Mouse (Mus musculus) 3134 (cell line): ENCODE measurements around the gene Gm48551.

Experiments used
- DNase-seq: peaks from one replicate; pipeline ENCODE4 v3.0.0-alpha.2; 2011; ENCODE audit warnings: low spot score; ENCODE audit not compliant: insufficient read length; ENCODE audit errors: extremely low read depth

Gene Gm48551

DNA sequence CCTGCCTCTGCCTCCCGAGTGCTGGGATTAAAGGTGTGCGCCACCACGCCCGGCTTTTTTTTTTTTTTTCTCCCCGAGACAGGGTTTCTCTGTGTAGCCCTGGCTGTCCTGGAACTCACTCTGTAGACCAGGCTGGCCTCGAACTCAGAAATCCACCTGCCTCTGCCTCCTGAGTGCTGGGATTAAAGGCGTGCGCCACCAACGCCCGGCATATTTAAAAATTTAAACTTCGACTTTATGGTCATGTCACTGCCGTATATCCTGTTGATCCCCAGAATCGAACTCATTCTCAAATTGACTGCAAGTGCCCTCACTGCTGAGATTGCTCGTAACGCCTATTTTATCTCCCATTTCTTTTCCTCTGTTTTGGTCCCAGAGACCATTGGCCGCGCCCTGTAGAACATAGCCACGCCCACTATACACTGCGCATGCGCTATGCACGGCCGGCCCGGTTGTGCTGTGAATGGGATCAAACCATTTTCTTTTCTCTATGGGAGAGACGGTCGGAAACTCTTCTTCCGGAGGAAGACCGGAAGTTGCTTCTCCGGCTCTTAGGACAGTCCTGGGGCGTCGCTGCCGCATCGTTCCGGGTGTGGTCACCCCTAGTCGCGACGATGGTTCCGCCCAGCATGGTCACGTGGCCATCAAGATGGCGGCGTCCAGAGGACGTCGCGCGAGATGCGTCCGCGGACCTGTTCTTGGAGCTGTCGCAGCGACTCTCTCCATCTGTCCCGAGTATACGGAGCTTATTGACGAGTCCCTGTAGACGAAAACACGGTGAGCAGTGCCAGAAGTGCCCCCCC, at the start of gene Gm48551, which contains the start of gene Dohh:
Gene Gm48551 (plus strand): TSS at position 665 of the 803 bp plus-strand sequence.
Gene Dohh (plus strand): TSS at position 627 of the 803 bp plus-strand sequence.
- peak; percentile 99 for DNase-seq

DNA sequence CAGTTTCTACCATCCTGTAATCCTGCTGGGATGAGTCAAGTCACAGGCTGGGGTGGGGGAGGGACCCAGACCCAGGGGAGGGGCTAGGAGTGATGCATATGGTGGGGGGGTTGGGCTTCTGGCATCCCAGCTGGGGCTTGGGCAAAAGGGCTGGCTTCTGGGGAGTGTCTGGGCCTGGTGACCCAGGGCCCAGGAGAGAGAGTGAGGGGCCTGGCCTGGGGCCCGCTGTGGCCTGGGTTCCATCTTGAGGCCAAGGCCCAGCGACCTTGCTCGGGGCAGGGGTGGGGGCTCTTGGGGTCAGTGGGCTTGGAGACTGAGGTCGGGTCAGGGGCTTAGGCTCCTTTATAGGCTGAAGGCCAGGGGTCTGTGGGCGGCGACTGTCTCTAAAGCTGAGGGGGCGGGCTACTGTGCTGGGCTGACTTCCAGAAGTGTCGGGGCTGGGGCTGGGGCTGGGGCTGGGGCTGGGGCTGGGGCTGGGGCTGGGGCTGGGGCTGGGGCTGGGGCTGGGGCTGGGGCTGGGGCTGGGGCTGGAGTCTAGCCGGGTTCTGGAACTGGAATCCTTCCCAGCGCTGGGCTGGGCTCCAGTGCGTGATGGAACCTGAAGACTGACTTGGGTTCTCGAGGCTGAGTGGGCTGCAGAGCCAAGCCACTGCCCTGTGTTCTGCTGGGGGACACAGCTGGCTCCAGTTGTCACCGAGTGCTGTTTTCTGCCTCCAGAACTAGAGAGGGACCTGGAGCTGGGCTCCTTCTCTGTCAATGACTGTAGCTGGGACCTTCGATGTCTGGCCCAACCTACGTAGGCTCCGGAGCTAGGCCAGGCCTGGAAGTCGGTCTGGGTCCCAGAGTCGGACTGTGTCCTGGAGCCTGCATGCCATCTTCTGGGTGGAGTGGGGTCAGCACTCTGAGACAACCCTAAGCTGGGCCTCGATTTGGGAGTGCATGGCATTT, 48.6 kb upstream of the Gm48551 start:
- DNase-seq = no peak

DNA sequence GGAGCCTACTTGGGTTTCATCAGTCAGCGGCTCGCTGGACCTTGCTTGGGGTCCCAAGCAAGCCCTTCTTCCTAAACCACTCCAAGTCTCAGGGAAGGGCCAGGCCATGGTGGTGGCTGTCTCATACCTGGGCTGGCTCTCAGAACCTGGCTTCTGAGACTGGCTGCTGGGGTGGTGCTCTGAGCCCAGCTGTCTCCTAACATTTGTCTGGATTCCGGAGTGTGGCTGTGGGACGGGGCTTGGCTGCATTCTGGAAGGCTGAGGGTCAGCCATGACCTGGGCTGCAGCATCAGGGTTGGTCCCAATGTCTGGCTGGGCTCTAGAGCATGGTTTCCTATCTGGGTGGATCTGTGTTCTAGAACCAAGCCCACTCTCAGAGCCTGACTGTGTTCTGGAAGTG, 47.7 kb upstream of the Gm48551 start:
- DNase-seq = no peak

DNA sequence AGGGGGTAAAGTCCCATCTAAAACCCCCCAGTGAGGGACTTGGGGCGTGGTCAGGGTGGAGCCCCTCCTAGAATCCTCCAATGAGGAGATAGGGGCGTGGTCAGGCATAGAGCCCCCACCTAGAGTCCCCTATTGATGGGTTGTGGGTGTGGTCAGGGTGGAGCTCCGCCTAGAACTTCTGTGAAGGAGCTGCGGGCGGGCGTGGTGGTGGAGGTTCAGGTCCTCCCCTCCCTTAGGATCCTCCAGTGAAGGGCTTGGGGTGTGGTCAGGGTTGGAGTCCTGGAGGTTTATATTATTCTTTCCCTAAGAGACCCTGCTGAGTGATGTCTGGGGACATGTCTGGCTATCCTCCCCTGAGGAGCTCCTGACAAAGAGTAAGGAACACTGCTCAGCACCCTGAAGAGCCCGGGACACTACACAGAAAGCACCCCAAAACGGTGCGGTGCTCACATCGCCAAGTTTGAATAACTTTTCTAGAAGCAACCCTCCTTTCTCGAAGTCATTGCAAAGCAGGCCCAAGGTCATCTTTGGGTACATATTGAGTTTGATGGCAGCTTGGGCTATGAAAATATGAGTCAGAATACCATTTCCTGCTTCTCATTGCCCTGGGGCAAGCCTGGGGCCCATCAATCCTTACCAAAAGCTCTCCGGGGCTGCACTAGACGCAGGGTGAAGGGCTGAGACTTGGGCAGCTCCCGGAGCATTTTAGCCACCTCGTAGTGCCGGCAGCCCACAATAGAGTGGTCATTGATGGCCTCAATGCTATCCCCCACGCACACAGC, 43.5 kb upstream of the Gm48551 start:
- no peak for DNase-seq

DNA sequence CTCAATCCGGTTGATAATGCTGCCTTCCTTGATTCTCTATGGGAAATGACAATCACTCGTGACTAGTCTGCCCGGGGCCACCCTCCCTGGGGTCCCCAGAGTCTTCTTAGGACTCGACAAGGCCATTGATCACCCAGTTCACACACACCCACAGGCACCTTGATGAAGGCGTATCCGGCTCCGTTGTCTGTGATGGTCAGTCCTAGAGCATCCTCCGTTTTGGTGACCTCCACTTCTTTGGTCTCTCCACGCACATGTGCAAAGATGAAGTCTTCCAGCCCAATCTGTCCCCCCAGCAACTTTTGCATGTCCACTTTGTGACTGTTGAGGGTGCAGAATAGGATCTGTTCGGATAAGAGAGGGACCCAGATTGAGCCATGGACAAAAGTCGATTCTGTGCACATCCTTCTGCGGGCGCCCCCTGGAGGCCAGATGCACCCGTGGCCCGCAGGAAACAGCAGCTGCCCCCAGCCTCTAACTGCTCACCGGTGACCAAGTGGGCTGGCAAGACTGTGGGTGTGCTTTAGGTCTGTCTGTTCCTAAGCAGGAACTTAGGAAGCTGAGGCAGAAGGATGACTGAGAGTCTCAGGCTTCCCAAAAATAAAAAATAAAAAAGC, 42.8 kb upstream of the Gm48551 start:
- peak; percentile 60 for DNase-seq

DNA sequence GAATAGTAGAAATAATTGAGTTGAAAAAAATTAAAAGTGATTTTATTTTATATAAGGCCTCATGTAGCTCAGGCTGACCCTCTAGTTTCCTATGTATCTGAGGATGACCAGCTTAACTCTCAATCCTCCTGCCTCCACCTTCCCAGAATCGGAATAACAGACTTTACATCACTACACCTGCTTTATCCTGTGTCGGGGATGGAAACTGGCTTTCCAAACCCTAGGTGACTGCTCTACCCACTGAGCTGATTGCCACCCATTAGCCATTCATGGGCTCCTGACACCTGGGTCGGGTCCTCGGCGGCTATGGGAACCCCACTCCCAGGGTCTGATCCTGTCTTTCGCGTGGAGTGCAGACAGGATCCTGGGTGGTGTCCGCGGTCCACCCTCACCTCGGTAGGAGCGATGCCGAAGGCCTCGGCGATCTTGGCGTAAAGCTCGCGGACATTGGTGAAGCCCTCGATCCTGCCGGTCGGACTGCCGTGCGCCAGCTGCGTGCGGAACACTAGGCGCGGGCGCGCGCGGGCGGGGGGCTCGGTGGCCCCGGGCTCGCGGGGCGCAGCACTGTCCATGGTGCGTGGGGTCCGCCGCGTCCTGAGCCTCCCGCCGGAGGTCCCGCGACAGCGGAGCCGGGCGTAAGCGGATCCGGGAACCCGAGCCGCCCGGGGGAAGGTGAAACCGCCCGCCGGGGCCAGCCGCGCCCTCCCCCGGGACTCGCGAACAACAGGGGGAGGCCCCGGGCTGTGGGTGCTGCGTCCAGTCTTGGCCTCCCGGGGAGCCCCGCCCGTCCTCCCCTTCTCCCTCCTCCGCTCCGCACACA, 41.4 kb upstream of the Gm48551 start, which contains the start of gene Gipc3:
Gene Gipc3 (minus strand): TSS at position 581 of the 820 bp plus-strand sequence.
- DNase-seq = no peak

DNA sequence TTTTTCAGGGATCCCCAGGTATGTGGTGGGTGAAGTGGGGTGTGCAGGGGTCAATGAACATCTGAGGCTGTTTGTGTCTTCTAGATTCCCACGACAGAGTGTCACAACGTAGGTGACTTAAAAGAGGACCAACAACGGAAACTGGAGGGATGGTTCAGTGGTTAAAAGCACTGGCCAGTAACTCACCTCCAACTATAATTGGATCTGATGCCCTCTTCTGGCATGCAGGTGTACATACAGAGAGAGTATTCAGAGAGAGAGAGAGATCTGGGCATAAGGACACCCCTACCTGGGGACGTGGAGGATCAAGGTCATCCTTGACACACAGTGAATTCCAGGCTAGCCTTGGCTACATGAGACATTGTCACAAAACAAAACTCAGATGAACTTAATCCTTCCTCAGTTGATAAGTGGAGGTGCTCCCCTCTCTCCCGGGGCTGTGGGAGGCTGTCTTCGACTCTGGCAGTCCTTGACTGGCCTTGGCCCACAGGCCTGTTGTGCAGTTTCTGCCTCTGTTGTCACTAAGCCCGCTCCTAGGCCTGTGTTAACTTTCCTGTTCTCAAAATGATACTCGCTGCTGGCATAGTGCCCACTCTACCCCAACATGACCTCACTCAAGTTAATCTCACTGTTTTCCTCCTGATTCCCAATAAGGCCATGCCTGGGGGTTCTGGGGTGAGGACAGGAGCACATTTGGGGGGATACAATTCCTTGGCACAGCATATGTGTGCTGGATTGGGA, 39.7 kb upstream of the Gm48551 start:
- DNase-seq = no peak

DNA sequence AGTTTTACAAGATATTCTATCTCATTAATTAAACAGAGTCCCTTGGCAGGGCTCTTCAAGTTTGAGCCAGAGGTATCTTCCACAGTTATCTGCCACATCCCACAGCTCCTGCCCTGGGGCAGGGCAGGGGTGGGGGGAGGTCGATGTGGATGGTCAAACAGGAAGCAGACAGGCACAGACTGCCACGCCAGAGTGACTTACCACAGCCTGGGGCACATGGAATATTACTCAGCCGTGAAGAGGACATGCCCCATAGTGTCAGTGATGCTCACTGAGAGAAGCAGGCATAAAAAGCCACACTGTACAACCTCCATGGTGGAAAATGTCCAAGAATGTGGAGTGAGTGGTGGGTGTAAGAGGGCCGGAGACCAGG, 39.1 kb upstream of the Gm48551 start:
- no peak for DNase-seq

DNA sequence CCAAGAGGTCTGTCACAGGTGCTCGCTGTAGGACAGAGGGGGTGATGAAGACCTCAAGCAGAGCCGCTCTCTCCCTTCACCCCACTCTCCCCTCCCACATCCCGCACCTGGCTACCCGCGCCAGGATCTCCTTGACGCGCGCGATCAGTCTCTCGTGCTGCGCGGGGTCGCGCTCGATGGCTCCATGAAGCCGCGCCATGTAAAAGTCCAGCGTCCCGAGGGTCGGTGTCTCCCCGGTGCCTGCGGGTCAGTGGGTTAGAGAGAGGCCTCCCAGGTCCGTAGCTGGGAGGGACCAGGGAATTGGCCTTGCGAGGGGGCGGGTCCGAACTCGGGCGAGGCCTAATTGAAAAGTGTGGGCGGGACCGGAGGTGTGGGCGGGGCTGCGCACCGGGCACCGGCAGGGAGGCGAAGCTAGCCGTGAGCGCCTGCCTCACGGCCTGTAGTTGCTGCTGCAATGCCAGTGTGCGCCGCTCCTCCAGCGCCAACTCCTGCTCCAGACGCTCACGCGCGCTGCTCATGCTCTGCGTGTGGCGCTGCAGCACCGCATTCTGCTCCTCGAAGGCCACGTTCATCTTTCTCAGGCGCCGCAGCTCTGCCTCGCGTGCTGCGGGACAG, 37.7 kb upstream of the Gm48551 start:
- DNase-seq = no peak

DNA sequence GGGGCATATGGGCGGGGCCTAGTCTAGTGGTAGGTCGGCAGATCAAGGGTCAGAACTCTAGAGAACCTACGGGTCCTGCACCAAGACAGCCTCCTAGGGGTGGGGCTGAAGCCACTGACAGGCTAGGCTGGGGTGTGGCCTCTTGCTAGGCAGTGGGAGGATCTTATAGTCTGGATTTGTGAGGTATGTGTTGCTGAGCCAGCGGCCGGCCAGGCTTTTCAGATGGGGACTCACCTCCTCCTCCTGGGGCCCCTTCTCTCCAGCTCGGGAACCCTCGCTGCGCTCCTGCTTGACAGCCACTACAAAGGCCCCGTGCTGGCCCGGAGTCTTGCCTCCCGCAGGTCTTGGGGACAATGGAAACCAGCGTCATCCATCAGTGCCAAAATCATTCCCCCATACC, 35.1 kb upstream of the Gm48551 start:
- peak; percentile 72 for DNase-seq

DNA sequence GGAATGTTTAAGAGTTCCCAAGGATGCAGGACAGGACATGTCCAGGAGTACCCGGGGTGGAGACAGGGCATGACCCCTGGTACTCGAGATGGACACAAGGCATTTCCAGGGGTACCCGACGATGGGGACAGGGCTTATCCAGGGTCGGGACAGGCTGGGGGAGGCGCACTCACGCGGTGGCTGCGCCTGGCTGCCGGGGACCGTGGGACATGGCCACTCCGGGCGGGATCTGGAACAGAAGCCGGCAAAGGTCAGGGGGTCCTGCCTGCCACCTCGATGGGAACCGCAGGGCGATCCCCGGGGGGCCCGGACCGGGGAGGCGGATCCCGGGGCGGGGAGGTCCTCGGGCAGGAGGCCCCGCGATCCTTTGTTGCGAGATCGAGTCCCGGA, 34.3 kb upstream of the Gm48551 start:
- no peak for DNase-seq

DNA sequence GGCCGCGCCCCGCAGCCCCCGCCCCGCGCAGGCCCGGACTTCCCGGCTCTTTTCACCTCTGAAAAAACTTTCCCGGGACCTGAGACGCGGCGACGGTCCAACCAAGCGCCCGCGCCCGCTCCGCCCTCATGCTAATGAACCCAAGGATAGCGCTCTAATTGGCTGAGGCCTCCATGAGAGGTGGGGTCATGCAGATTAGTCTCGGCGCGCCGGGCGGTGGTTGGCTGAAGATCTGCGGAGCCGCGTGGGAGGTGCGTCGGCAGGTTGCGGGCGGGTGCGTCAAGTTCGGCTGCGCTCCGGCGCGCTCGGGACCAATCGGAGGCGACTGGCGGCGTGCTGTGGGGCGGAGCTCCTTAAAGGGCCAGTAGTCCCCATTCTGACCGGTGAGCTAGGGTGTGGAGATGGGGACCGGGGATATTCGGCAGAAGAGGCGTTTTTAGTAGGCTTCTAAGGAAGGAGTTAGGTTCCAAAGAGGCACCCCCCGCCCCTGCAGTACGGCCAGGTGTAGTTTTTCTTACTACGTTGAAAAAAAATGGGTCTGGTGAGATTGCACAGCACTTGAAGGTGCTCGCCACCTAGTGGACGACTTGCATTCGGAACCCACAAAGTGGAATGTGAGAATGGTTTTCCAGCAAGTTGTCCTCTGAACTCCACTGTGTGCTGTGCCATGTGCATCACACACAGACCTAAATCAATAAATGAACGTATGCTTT, 33.8 kb upstream of the Gm48551 start, which contains the start of gene Hmg20b:
Gene Hmg20b (minus strand): TSS at position 130 of the 713 bp plus-strand sequence.
- peak; percentile 100 for DNase-seq

DNA sequence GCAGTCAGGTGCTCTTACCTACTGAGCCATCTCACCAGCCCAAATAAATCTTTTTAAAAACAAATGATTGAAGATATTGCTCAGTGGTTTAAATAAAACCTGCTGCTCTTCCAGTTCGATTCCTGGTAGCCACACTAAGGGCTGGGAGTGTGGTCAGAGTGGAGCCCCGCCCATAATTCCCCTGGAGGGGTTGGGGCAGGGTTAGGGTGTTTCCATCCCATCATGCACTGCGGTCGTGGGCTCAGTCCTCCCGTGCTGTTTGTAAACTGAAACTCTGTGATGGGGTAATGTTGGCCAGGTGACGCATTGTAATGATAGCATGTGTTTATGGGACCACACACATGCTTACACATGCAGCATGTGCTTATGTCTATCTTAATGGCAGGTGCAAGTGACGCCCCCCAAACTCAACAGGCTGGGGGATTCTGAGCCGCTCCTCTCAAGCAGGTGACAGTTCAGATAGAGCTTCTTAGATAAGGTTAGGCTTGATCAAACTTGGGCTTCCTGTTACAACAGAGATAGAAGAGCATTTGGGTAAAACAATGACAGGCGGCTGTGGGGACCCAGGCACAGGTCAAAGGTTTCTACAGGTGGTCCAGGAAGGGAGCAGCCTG, 32.5 kb upstream of the Gm48551 start:
- no peak for DNase-seq

DNA sequence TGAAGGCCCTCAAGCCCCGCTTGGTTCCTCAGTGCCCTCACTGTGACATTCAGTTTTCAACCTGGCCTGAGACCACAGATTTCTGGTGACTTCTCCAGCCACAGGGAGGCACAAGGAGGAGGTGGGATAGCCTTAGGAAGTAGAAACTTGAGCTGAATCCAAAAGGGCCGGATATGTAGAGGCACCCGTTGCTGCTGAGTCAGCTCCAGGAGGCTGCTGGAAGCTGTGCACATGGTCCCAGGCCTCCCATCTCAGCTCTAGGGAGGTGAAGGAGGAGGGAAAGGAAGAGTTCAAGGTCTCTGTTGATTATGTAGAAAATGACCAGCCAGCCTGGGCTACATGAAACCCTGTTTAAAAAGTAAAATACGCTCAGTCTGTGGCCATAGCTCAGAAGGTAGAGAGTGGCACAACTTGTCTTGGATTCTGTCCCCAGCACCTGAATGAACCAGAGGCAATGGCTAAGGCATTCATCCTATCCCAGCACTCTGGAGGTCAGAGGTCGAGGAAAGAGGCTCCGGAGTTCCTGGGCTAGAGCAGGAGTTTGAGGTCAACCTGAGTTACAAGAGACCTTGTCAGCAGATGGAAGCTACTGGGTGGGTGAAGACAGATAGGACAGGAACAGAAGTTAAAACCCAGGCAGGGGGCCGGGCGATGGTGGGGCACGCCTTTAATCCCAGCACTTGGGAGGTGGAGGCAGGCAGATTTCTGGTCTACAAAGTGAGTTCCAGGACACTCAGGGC, 29.4 kb upstream of the Gm48551 start:
- DNase-seq = no peak

DNA sequence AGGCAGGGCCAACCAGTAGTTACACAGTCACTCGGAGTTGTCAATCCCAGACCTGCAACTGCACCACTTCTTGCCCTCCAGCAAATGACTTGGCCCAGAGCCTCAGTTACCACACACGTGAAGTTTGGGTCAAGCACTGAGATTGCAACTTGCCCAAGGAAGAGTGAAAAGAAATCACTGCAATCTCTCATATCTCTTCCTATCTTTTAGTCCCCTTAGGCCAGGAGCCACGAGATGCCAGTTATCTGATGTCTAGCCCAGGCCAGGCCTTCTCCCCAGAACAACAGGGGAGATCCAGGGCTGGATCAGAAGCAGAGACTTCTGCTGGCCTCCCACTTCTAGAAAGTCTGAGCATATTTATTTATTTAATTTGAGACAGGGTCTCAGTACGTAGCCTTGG, 28.7 kb upstream of the Gm48551 start:
- DNase-seq = no peak

DNA sequence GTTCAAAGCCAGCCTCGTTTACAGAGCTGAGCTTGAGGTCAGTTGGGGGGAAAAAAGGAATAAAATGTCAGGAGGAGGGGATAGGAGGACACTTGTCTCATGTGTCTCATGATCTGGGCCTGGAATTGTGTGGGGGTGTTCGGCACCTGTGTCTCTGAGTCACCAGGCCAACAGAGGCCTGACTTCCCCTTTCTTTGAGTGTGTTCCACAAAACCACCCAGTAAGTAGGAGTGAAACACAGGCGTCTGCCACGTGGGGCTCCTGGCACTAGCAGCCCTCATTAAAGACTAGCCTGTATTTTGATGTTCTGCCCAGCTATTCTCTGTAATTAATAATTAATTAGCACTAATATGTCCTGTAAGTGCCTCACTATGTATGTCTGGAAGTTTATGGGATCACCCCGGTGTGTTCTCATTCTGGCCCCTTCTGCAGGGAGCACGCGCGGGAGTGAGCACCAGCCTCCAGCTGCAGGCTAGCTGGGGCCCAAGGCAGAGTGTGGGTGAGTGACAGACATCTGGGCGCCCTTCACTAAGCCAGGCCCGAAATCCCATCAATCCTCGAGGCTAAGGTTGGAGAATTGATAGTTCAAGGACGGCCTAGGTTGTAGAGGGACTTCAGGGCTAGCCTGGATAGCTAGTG, 27.8 kb upstream of the Gm48551 start:
- DNase-seq = no peak
